Mouse (Mus musculus) stomach, postnatal 0 days (tissue): ENCODE data around the gene Med13l.

Source experiments
- CTCF ChIP-seq: IDR thresholded peaks from 2 replicates; pipeline ENCODE4 v1.5.1; 2016; ENCODE audit warnings: antibody characterized with exemption, low read depth, mild to moderate bottlenecking, moderate library complexity
- EP300 ChIP-seq: optimal IDR thresholded peaks from 2 replicates; pipeline ENCODE3; 2016; ENCODE audit warnings: antibody characterized with exemption

DNA sequence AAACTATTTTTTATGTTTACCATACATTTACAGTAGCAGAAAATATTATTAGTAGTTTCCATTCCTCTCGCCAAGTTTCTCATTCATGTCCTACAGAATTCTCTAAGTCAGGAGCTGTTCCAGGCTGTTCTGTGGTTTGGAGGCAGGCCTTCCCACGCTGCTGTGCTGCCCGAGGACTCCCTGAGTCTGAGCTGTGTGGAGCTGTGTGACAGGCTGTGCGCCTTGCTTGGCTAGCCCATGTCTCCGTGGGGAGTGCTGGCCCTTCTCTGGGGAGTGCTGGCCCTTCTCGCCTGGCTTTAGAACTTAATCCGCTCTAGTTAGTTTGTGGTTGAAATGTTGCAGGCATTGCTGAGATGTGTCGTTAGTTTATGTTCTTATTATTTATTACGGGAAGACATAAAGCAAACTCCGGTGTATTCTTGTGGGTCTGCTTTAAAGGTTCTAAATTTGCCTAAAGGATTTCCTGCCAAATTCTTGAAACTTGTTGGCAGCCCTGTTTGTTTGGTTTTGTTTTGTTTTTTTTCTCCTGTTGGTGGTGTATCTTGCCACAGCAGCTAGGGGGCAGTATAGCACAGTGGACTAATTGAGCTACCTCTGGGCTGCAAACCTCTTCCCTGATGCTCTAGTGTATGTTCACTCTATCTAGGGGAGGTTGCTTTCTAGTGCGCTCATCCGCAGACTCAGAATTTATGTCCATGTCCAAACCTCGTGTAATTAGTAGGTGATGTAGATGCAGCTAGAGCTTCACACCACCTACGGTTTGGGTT is 34.2 kb downstream of the Med13l start:
- TF ChIP-seq CTCF (peak; percentile 91), EP300 (no peak)
